Mouse (Mus musculus) heart, embryonic 12.5 days (tissue): ENCODE measurements around the gene Faxc. TPM values are rescaled to one million over a fixed set of nuclear protein-coding genes. Genes with fewer than 3 reads are reported as not detected.

Experiments
- ATAC-seq: fragments of 200-750 bp; cut with Nextera tagmentation; 2 replicates; pipeline ENCODE4 v1.8.0; 2017; ENCODE audit warnings: moderate TSS enrichment, moderate library complexity; ENCODE audit not compliant: insufficient number of reproducible peaks, low FRiP score
- H3K27ac ChIP-seq: fragments of 300-500 bp; sonication (generic); 2 replicates; pipeline ENCODE4 v1.5.1; 2016; ENCODE audit warnings: mild to moderate bottlenecking, moderate library complexity; ENCODE audit not compliant: poor library complexity, severe bottlenecking
- H3K27me3 ChIP-seq: fragments of 300-500 bp; sonication (generic); replicated peaks from 2 replicates; pipeline ENCODE4 v1.6.1; 2016; ENCODE audit warnings: mild to moderate bottlenecking, moderate library complexity
- H3K36me3 ChIP-seq: fragments of 300-500 bp; sonication (generic); 2 replicates; pipeline ENCODE4 v1.6.1; 2016; ENCODE audit warnings: mild to moderate bottlenecking, moderate library complexity
- H3K4me1 ChIP-seq: fragments of 300-500 bp; sonication (generic); replicated peaks from 2 replicates; pipeline ENCODE4 v1.6.1; 2016; ENCODE audit warnings: mild to moderate bottlenecking
- H3K4me2 ChIP-seq: fragments of 300-500 bp; sonication (generic); 2 replicates; pipeline ENCODE4 v1.6.1; 2016; ENCODE audit warnings: mild to moderate bottlenecking, moderate library complexity
- H3K4me3 ChIP-seq: fragments of 300-500 bp; sonication (generic); 2 replicates; pipeline ENCODE4 v1.5.1; 2016; ENCODE audit warnings: mild to moderate bottlenecking
- H3K9ac ChIP-seq: fragments of 300-500 bp; sonication (generic); 2 replicates; pipeline ENCODE4 v1.6.1; 2016; ENCODE audit warnings: mild to moderate bottlenecking, moderate library complexity
- H3K9me3 ChIP-seq: fragments of 300-500 bp; sonication (generic); replicated peaks from 2 replicates; pipeline ENCODE4 v1.6.1; 2016; ENCODE audit warnings: mild to moderate bottlenecking, moderate library complexity
- WGBS: fragments of 180-500 bp; shearing (Covaris S2); methylation state at CpG from one replicate; pipeline ENCODE4 v1.1.7; 2016; 5-methylcytosine and 5-hydroxymethylcytosine counted together
- polyA plus RNA-seq: library from polyadenylated mRNA; unstranded; fragments of >200 nt; fragmentation: Nextera tagmentation; extraction: Ambion mirVana; gene quantifications from 2 replicates; pipeline ENCODE4 v1.2.1, GENCODE M21; 2016

The Faxc gene
- 4.7 and 5.3 TPM in 2 replicates for polyA plus RNA-seq

GRCm38 (mm10) chr4:21930971-21931771 lies at the start of gene Faxc:
TSS of gene Faxc (plus strand) at chr4:21931329.
- H3K27ac ChIP-seq, result peak within 1 kb of the TSS; percentile 12
- H3K9ac ChIP-seq, result peak within 1 kb of the TSS; percentile 82
- WGBS, result under 1% methylated on average over 69 of the region's 83 CpGs
- no peaks in the 10 kb centered on the region; the same call in 1 of the 2 replicates for H3K27me3 ChIP-seq
- no peaks in the 10 kb centered on the region for H3K36me3 ChIP-seq
- H3K4me2 ChIP-seq, result peak within 1 kb of the TSS; percentile 89
- peak; percentile 88 for ATAC-seq
- no peaks in the 10 kb centered on the region for H3K4me1 ChIP-seq
- peak within 1 kb of the TSS; percentile 72 for H3K4me3 ChIP-seq
- H3K9me3 ChIP-seq, result no peaks in the 10 kb centered on the region

GRCm38 (mm10) chr4:21882806-21883205 lies 48.3 kb upstream of the Faxc start:
- Histone ChIP-seq H3K9me3 (no peaks in the 10 kb centered on the region), H3K36me3 (no peaks in the 10 kb centered on the region), H3K27ac (no peak overlapping the region), H3K4me3 (no peak overlapping the region), H3K4me1 (no peaks in the 10 kb centered on the region), H3K4me2 (no peak overlapping the region), H3K9ac (no peak overlapping the region), H3K27me3 (no peaks in the 10 kb centered on the region)
- WGBS, result 86% methylated on average over 6 of the region's 6 CpGs
- ATAC-seq, result no peak

GRCm38 (mm10) chr4:21885831-21886230 lies 45.3 kb upstream of the Faxc start:
- no peaks in the 10 kb centered on the region for H3K9me3 ChIP-seq
- no peak overlapping the region for H3K9ac ChIP-seq
- H3K27ac ChIP-seq, result no peak overlapping the region
- H3K4me3 ChIP-seq, result no peak overlapping the region
- no peaks in the 10 kb centered on the region for H3K27me3 ChIP-seq
- no peaks in the 10 kb centered on the region for H3K4me1 ChIP-seq
- H3K36me3 ChIP-seq, result no peaks in the 10 kb centered on the region
- no peak overlapping the region for H3K4me2 ChIP-seq
- no peak for ATAC-seq
- 76% methylated on average over 8 of the region's 8 CpGs for WGBS

- Histone ChIP-seq H3K4me1 (no peaks in the 10 kb centered on the region), H3K27ac (peak overlapping the region; percentile 12; the same call in 1 of the 2 replicates), H3K4me2 (peak overlapping the region; percentile 89), H3K4me3 (peak overlapping the region; percentile 72), H3K36me3 (no peaks in the 10 kb centered on the region), H3K9ac (peak overlapping the region; percentile 82), H3K9me3 (no peaks in the 10 kb centered on the region), H3K27me3 (no peaks in the 10 kb centered on the region; the same call in 1 of the 2 replicates)
- WGBS, result 18% methylated on average over 23 of the region's 23 CpGs
- 0 out of 2 replicates have a peak, but pooled peaks have one; percentile 30 for ATAC-seq
Observed at GRCm38 (mm10) chr4:21931772-21932630, 872 bp downstream of the Faxc start.

- ATAC-seq, result no peak
- no peaks in the 10 kb centered on the region for H3K9me3 ChIP-seq
- no peak overlapping the region for H3K27ac ChIP-seq
- H3K36me3 ChIP-seq, result no peaks in the 10 kb centered on the region
- H3K4me3 ChIP-seq, result no peak overlapping the region
- no peaks in the 10 kb centered on the region for H3K4me1 ChIP-seq
- H3K27me3 ChIP-seq, result no peaks in the 10 kb centered on the region; the same call in 1 of the 2 replicates
- H3K9ac ChIP-seq, result no peak overlapping the region
- 77% methylated on average over 2 of the region's 2 CpGs for WGBS
- no peak overlapping the region for H3K4me2 ChIP-seq
Observed at GRCm38 (mm10) chr4:21935378-21935777, 4.2 kb downstream of the Faxc start.

- H3K36me3 ChIP-seq, result no peaks in the 10 kb centered on the region
- H3K27me3 ChIP-seq, result no peaks in the 10 kb centered on the region
- H3K4me3 ChIP-seq, result no peak overlapping the region
- no peaks in the 10 kb centered on the region for H3K9me3 ChIP-seq
- no peak for ATAC-seq
- H3K4me1 ChIP-seq, result no peaks in the 10 kb centered on the region
- H3K9ac ChIP-seq, result no peak overlapping the region
- H3K27ac ChIP-seq, result no peak overlapping the region
- WGBS, result 85% methylated on average over 9 of the region's 9 CpGs
- no peak overlapping the region for H3K4me2 ChIP-seq
Observed at GRCm38 (mm10) chr4:21936424-21936823, 5.3 kb downstream of the Faxc start.

GRCm38 (mm10) chr4:21937890-21938289 lies 6.8 kb downstream of the Faxc start:
- Histone ChIP-seq H3K4me2 (no peak overlapping the region), H3K27me3 (no peaks in the 10 kb centered on the region), H3K4me3 (no peak overlapping the region), H3K9me3 (no peaks in the 10 kb centered on the region), H3K4me1 (no peaks in the 10 kb centered on the region), H3K9ac (no peak overlapping the region), H3K36me3 (no peaks in the 10 kb centered on the region), H3K27ac (no peak overlapping the region)
- no peak for ATAC-seq
- WGBS, result 78% methylated on average over 8 of the region's 8 CpGs

- no peak overlapping the region for H3K9ac ChIP-seq
- no peak overlapping the region for H3K4me2 ChIP-seq
- WGBS, result 79% methylated on average over 3 of the region's 3 CpGs
- ATAC-seq, result no peak
- H3K27ac ChIP-seq, result no peak overlapping the region
- no peaks in the 10 kb centered on the region for H3K27me3 ChIP-seq
- H3K36me3 ChIP-seq, result 0 out of 2 replicates have a peak, but pooled peaks cover 3% of the 10 kb centered on the region
- no peaks in the 10 kb centered on the region for H3K9me3 ChIP-seq
- no peak overlapping the region for H3K4me3 ChIP-seq
- H3K4me1 ChIP-seq, result no peaks in the 10 kb centered on the region
Observed at GRCm38 (mm10) chr4:21944672-21945071, 13.5 kb downstream of the Faxc start.

GRCm38 (mm10) chr4:21951444-21951843 lies 20.3 kb downstream of the Faxc start:
- no peak overlapping the region for H3K4me2 ChIP-seq
- 42% methylated on average over 6 of the region's 6 CpGs for WGBS
- ATAC-seq, result no peak
- no peaks in the 10 kb centered on the region for H3K27me3 ChIP-seq
- H3K9ac ChIP-seq, result no peak overlapping the region
- peaks cover 4% of the 10 kb centered on the region; the same call in 1 of the 2 replicates for H3K36me3 ChIP-seq
- no peaks in the 10 kb centered on the region for H3K4me1 ChIP-seq
- no peak overlapping the region for H3K27ac ChIP-seq
- H3K4me3 ChIP-seq, result no peak overlapping the region
- H3K9me3 ChIP-seq, result no peaks in the 10 kb centered on the region

GRCm38 (mm10) chr4:21952255-21952654 lies 21.1 kb downstream of the Faxc start:
- H3K9me3 ChIP-seq, result no peaks in the 10 kb centered on the region
- H3K9ac ChIP-seq, result no peak overlapping the region
- no peak overlapping the region for H3K27ac ChIP-seq
- no peaks in the 10 kb centered on the region for H3K27me3 ChIP-seq
- H3K4me3 ChIP-seq, result no peak overlapping the region
- WGBS, result 32% methylated on average over 2 of the region's 2 CpGs
- no peak overlapping the region for H3K4me2 ChIP-seq
- no peak for ATAC-seq
- H3K36me3 ChIP-seq, result peaks cover 4% of the 10 kb centered on the region; the same call in 1 of the 2 replicates
- H3K4me1 ChIP-seq, result no peaks in the 10 kb centered on the region
